Mouse (Mus musculus) spleen, postnatal 4 days (tissue): ENCODE data around the gene Lhx4.

Experiments used
- DNase-seq, 2 experiments: peaks; one replicate each; pipeline ENCODE4 v3.0.0; 2022; ENCODE audit warnings: low spot score in 2 of 2

Lhx4 gene

DNA sequence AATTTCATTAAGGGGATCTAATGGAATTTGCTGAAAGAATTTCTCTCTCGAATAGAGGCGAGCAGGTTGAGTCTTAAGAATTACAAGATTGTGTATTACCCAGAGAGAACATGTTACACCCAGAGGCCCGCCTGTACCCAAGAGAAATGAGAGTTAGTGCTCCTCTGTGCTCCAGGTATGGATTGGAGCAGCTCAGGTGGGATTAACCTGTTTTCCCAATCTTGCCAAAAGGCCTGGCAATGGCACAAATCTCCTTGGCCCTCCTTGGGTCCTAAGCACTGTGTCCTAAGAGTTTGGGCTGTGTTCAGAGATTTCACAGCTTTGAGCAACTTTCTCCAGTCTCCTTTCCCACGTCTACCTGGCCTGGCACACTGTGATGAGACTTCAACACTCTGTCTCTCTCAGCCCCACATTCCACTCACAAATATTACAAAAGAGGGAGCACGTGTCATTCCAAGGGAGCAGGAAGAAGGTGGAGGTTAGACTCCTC is 48.2 kb downstream of the Lhx4 start:
- DNase-seq = no peak

DNA sequence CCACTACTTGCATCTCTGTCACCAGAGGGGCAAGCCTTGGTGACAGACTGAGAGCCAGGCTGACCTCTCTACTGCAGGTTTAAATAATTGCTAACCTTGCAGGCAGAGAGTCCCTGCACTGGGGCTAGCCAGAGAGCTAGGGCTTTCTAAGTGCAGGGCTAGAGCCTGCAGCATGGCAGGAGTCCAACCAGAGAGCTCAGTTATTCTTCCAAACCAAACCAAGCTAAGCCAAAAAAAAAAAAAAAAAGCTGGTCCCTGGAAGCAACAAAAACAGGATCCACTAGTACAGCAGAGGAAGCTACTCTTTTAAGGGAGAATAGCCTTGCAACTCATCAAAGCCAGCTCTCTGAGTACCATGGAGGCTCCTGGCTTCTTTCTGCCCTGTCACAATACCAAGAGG is 50.6 kb downstream of the Lhx4 start:
- no peak for DNase-seq

DNA sequence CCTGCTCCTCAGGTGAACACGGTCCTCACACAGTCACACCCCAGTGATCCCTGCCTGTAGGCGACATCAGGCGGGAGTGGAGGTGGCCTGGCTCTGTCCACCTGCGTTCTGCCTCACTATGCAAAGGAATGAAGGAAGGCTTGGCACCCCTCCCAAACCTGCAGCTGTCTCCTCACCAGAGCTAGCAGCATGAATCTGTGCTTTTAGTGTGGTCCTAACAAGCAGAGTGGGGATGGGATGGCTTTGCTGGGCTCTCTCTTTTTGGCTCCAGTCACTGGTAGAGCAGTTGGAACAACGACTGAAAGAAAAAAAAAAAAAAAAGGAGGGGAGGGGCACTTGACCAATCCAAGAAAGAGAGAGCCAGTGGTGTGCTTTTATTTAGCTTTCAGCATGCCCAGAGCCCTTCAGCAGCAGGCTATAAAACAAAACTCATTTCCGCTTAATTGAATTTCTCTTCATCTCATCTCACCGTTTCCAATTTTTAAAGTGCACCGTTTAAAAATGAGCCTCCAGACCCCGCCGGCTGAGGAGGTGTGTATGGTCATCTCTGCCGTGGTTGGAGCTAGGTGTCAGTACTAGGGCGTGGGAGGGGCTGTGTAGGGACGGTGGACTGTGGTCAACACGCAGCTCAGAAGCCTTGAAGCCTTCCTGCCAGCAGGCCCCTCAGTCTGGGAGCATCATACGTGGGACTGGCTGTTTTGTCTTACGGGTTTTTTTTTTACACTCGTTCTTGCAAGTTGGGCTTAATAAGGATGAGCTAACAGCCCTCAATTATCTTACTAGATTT is 52.9 kb downstream of the Lhx4 start:
- no peak for DNase-seq

DNA sequence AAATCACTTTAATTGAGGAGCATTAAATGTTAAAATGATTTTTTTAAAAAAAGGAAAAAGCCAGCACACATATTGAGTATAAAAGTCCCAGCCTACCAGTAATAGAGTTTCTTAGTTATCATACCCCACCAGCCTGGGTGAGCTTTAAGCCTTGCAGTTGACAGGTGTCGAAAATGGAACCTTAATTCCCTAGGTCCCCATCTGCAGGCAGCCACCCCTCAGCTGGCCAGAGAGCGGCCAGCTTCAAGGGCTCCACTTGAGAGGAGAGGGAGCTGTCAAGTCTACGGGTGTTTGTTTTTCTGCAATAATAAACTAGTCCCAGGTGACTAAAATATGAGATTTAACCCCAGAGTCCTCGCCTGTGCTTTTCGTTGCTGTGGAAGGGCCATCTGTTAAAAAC is 58.0 kb downstream of the Lhx4 start:
- DNase-seq = no peak

DNA sequence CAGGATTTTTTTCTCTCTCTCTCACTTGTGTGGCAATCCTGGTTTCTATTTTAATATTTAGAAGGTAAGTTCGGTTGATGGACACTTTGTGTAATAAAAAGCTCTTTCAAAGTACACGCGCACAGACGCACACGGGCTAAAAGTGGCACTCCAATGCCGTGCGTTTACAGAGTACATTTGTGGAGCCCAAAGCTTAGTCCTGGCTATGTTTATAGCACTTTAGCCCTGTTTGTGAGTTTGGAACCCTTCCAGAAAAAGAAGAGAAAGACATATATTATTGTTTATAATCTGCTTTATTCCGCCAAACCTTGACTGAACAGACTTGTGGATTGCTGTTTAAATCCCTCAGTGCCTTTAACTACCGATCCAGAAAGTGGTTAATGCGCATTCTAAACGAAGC is 58.5 kb downstream of the Lhx4 start:
- no peak for DNase-seq

DNA sequence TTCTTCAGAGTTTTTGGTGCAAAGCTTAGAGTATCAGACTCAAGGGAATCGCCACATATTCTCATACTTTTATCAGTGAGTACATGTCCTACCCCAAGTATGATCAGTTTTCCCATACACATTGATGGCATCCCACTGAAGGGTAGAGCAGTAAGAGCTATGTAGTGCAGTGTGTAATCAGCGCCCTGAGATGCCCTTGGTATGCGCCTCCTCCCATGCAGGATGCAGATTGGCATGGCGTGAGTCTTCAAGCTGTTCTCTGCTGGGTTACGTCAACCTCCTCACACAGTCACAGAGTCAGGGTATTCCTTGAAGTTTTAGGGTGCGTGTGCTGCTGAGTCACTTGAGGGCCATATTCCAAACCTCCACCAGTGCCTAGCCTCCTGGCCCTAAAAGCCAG is 59.3 kb downstream of the Lhx4 start:
- no peak for DNase-seq

DNA sequence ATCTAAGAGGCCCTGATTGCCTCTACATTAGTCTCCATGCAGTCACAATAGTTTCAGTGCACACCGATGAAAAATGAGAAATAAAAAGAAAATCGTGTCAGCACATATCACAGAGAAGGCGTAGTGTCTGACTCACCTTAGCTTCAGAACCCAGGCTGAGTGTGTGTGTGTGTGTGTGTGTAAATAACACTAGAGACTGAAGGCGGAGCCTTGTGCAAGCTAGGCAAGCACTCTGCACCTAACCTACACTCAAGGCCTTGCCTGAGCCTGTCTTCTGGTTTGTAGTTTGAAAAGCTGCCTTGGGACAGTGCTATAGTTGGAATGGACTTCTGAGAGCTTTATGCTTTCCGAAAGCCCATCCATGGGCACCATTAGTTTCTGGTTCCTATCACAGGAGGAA is 61.9 kb downstream of the Lhx4 start:
- no peak for DNase-seq

DNA sequence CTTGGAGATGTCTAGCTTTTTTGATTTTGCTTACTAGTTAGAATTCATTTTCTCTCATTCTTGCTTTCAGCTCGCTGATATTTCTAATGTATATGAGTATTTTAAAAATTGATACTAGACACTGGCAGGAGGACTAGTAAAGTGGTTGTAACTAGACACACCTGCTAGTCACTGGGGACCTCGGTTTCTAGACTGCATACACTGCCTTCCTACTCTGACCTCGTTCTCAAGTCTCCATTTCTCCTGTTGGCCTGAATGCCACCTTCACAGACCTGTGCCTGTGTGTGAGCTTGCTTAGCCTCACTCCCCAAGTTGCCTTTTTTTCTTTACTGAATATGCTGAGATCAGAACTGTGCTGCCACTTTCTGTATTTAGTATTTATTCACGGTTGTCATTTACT is 62.3 kb downstream of the Lhx4 start:
- no peak for DNase-seq

DNA sequence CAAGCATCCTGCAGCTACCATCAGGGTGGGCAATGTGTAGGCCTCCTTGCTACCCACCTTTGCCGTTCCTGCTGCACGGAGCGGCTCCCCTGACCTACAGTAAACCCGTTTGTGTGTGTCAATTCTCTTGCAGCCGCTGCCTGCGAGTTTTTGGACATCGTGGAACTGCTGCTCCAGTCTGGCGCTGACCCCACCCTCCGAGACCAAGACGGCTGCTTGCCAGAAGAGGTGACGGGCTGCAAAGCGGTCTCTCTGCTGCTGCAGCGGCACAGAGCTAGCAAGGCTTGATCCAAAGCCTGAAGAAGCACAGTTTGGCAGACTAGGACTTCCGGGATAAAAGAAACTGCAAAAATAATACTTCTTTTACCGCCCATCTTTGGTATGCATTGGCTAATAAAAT is 64.7 kb downstream of the Lhx4 start:
- DNase-seq = no peak

DNA sequence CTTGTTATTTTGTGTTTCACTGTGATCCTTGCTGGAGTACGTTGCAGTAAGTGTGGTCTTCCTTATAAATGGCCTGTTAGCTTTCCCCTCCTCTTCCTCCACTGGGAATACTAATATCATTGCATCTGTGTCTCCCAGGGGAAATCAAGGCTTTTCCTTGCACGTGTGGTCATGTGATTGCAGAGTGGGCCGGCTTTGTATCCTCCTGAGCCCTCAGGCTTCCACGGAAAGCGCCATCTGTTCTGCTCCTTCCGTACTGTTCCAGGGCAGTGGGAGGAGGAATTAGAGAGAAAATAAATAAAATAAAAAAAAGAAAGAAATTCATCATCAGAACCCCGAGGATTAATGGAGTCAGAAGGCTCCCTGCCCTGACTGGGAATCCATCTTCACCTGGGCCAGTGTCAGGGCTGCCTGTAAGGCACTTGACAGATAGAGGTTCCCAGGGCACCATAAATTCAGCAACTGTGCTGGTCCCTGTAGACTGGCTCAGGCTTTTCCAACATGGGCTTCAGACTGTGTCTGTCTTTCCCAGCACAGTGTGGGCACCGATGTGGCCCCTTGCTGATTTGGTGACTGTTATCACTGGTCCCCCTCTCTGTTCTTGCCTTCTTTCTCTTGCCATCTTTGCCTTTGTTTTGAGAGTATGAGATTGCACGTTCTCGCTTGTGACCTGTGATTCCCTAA is 70.2 kb downstream of the Lhx4 start:
- no peak for DNase-seq

DNA sequence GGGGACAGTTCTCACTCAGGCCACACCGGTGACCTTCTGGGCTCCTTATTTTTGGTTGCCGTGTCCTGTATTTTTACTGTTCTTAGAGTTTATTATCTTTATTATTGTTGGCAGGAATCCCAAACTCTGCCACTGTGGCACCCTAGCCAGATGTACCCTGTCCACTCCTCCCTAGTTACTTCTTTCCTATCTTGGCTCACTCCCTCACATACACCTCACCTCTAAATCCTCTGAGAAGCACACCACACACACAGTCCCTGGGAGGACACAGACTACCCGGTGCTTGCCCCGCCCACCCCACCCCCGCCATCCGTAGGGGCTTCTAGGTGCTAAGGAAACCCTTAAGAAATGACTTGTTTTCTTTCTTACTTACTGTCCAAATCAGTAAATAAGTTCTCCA is 75.9 kb downstream of the Lhx4 start:
- DNase-seq = no peak

DNA sequence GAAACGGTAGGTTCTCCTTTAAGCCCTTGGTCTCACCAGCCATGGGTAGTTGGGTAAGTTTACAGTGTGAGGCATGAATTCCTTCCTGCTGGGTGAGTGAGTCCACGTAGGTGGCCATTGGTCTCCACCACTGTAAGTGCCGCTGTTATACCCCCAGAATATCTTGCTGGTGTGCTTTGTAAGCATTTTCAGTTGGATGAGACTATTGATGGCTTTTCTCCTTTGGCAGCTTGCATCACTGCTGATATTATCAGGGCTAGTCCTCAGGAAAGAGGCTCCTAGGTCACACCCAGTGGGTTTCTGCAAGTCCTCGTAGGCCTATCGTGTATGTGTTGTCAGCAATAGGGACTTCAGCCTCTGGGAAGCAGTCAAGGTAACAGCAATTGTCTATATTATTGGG is 87.5 kb downstream of the Lhx4 start:
- DNase-seq = no peak

DNA sequence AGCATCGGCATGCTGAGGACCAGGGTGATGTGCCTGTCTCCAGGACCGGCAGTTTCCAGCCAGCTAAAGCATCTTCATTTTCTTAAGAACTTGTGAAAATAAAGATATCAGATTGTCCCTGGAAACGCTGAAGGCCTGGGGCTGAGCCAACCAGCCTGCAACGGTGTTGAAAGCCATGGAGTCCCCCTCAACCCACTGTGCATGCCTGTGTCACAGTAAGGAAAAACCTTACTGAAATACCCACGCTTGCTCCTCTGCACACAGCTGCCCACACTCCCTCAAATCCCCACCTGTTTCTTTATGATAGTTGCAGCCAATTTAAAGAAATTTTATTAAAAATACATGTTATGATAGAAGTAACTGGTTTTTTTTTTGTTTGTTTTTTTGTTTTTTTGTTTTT is 95.2 kb downstream of the Lhx4 start:
- no peak for DNase-seq

DNA sequence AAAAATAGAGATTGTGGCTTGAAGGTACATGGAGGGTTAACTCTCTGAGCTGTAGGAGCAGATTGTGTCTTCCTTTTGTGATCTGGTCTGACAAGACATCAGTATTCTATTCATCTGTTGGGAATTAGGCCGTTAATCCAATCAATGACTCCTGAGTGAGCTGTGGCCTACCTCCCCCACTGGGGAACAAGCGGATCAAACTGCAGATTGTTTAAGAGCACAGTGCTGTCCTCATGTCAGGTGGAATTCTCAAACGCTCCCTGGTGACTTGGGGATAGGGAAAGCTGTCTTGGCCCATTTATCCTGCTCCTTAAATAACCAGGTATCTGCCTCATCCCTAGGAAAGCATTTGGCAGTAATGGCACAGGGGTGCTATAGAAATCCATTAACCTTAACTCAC is 96.5 kb downstream of the Lhx4 start:
- DNase-seq = no peak

DNA sequence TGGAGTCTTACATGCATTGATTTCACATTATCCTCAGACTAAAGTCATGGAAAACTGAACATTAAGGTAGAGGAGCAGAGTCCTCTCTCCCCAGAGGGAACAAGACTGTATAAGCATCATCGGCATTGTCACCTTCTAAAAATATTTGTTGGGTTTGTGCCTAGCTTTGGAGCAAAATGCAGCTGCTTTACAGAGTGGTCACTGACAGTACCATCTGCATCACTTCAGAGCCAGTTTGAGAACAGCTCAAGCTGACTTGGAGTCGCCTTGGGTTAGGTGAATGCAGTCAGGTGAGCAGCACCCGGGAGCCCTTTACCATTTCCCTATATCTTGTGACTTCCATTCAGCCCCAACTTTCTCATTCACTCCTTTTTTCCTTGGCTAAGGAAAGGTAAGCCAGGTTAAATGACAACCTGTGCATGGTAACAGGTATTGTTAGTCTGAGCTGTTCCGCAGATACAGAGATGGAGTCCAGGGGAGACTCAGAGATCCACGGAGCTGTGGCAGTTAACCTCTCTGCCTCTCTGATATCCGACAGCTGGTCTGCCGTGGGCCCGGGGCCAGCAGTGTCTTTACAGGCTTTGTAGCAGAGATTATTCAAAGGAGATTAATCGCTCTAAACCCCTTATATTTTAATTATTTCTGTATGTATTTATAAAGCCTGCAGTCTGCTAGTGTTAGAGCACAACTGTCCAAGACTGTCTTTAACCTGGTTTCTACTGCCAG is 101.2 kb downstream of the Lhx4 start:
- DNase-seq = no peak
